Mouse (Mus musculus): ENCODE results near the gene Aldh2.
A peak's percentile ranks its signal among the peaks of the same experiment; 100 is the strongest.

Aldh2 gene

DNA sequence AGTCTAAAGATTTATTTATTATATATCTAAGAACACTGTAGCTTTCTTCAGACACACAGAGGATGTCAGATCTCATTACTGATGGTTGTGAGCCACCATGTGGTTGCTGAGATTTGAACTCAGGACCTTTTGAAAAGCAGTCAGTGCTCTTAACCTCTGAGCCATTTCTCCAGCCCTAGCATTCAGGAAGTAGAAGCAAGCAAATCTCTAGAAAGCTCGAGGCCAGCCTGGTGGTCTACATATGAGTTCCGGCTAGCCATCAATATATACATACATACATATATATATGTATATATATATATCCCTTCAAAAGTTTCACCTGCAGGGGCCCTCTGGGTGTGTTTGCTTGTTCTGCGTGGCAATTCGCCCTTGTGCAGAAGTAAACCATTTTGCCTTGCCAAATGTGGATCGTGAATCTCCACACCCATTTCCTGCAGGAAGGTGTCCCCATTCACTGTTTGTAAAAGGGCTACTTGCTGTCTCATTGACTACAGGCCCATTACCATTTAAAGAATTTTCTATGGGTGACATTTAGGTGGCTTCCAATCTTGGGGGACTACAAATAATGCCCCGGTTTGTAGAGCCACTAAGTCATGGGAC, 1.2 kb upstream of the Aldh2 start:
- no peak for DNase-seq

DNA sequence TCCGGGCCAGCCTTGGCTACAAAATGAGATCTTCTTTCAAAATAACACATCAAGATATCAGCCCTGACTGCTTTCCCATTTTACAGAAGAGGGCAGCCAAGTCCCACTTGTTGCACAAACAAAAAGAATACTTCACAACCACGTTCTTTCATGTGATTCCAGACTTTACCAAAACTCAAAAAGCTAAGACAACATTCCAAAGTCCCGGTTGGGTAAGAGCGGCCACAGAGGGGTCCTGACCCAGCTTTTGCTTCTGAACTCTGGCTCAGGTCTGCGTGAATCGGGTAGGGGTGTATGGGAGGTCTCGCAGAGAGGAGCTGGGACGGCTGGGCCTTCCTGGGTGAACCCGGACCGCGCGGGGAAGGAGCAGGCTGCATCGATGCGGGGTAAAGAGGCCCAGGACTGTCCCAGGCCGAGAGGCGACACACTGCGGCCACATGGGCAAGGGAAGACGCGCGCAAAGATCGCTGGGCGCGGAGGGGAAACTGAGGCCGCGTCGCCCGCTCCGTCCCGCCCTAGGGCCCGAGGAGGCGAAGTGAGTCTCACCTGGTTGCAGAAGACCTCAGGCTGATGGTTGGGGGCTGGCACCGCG, 712 bp downstream of the Aldh2 start:
- DNase-seq, result peak in 1 of 2 experiments; percentile 19

GRCm38 (mm10) chr5:121592064-121592815, 1.4 kb downstream of the Aldh2 start:
- no peak for DNase-seq

DNA sequence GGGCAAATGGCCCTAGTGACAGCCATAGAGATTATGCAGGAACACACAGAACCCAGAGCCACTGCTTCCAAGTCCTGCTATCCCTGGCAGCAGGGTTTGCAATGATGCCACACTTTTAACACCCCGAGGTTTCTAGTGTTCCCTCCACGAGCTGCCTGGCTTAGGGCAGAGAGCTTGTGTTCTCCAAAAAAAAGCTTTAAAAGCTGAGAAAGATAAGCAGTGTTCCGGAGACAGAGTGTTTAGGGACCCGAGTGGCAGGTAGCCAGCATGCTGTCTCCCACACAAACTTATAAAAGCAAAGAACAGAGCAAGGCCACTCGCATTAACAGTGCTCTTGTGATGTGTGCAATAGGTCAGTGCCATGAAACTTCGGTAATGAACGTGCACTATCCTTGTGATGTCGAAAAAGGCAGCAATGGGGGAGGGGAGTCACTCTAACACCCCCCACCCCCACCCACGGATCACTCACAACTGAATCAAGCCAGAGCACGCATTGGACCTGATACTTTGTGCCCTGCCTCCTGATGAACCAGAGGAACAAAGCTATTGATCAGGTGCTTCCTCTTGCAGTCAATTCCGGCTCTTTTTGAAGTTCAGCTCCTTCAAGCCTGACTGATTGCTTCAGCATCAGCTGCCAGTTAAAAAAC, 2.1 kb downstream of the Aldh2 start:
- no peak for DNase-seq

GRCm38 (mm10) chr5:121589928-121590327, 3.7 kb downstream of the Aldh2 start:
- DNase-seq, result no peak

DNA sequence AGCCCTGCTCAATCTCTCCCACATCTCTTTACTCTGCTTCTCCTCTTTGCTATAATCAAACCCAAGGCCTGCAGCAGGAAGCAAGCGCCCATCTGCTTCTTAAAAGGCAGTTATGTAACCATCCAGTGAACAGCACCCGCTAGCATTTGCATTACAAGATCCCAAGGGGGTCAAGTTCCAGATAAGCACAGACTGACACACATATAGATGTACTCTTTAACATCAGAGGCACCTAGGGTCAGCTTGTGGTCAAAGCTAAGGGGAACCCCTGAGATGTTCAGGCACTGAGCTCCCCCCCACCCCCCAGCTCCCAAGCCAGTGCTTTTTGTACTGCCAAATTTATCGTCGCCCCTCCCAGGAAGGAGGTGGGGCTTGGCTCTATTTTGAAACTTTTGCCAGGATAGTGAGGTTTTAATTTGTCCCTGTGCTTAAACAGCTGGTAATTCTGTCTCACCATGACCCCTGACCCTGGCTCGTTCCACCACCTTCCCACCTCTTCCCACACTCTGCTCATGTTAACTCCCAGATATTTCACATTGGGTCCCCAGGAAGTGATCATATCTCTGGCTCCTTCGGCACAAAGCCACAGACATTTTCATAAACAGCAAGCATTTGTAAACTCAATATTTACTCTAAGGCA, 7.1 kb downstream of the Aldh2 start:
- DNase-seq, result no peak

- DNase-seq, result no peak
Measured at GRCm38 (mm10) chr5:121585699-121586098, 7.9 kb downstream of the Aldh2 start.

- no peak for DNase-seq
Measured at GRCm38 (mm10) chr5:121585005-121585404, 8.6 kb downstream of the Aldh2 start.

GRCm38 (mm10) chr5:121583765-121584501, 9.7 kb downstream of the Aldh2 start:
- peak; percentile 55 to 76 for DNase-seq

GRCm38 (mm10) chr5:121581945-121582344, 11.7 kb downstream of the Aldh2 start:
- DNase-seq, result no peak

GRCm38 (mm10) chr5:121576927-121577488, 16.6 kb downstream of the Aldh2 start:
- no peak for DNase-seq

DNA sequence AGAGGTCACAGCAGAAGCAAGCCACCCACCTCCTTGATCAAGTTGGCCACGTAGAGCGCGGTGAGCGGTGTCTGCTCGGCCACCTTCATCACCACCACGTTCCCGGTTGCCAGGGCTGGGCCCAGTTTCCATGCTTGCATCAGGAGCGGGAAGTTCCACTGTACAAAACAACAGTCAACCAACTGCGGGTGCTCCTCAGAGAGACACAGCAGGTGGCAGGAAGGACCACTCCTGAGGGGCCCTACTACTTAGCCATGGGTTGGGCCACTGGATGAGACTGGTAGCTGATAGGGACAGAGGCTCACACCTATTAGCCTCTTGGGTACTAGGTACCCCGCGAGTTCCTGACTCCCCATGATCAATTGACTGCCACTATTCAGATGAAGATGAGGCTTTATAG, 17.8 kb downstream of the Aldh2 start:
- DNase-seq, result no peak

DNA sequence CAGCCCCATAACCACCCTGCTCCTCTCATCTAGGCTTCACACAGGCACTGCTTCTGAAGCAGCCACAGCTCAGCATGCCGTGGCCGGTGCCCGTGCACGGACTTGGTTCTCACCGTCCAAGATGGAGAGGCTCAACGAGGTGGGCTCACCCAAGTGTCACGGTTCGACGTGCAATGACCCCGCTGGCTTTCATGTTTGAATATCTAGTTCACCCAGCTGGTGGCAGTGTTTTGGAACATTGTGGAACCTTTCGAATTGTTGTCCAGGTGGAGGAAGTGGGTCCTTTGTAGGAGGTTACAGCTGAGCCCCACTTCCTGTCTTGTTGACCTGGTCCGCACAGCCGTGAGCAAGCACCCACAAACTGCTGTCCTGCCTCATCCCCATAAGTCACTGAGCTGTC, 19.5 kb downstream of the Aldh2 start:
- no peak for DNase-seq

- DNase-seq, result no peak
Measured at GRCm38 (mm10) chr5:121570787-121571186, 22.8 kb downstream of the Aldh2 start.

- DNase-seq, result no peak
Measured at GRCm38 (mm10) chr5:121569881-121570420, 23.7 kb downstream of the Aldh2 start.

- no peak for DNase-seq
Measured at GRCm38 (mm10) chr5:121566035-121566681, 27.5 kb downstream of the Aldh2 start.

GRCm38 (mm10) chr5:121564468-121564895, 29.1 kb downstream of the Aldh2 start:
- peak; percentile 61 to 77 for DNase-seq

DNA sequence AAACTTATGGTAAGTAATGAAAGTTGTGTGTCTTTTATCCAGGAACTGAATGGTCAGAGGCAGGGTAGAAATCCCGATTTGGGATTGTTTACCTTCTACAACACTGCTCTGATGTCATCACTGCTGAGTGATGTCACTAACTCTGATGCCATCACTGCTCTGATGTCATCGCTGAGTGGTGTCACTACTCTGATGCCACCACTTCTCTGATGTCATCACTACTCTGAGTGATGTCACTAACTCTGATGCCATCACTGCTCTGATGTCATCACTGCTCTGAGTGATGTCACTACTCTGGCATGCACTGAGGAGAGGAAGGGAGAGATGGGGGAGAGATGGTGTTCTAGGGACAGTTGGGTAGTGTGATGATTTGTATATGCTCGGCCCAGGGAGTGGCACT, 31.2 kb downstream of the Aldh2 start:
- no peak for DNase-seq

DNA sequence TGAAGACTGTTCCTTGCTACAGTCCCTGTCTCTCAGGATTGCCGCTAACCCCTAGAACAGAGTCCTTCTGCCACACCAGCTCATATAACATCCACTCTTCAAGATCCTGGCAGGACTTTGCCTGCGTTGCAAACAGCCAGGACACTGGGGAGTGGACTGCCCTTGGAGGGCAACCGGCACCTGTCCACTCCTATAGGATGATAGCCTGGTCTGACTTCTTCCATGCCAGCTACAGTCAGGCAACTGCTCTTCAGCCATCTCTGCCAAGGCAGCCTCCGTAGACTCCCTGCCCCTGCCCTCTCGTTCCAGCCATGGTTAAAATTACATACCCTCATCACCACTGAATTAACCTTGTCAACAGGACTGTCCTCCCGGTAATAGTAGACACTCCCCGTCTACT, 44.4 kb downstream of the Aldh2 start:
- DNase-seq, result no peak

DNA sequence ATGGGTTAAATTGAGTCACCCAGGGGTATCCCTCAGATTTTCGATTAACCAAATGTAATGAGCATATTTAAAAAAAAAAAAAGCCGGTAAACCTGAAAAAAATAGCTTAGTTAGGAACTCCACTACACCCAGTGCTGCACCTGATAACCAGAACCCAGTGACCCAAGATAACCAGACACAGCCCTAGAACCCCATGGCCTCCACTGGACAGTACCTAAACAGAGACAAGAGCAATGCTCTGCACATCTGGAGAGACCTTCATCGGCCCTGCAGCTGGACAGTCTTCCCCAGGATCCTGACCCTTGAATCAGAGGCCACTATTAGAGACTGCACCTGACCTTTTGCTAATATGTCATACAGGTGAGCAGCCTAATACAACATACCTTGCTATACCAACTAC, 46.5 kb downstream of the Aldh2 start:
- no peak for DNase-seq

GRCm38 (mm10) chr5:121546530-121546895, 47.1 kb downstream of the Aldh2 start:
- DNase-seq, result peak; percentile 23 to 65

All from cerebellum, postnatal 25 days (tissue).